29 mouse cellular contexts compared by ENCODE assay signal in the genomic region with DNA sequence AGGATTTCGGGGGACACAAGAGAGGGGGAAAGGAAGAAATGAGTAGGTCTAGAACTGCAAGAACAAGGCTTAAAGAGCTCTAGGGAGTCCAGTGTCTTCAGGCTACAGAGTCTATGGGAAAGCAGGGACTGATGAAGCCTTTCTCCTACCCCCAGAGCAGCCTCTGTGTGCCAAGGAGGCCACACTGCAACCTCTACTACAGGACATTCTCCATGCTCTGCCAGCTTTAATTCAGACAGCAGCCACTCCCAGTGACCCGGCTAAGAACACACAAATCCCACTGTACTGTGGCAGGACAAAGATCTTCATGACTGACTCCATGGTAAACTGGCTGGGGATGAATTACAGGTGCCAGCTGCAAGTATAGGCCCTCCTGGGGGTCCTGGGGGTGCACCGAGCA. TPM values are rescaled to one million over a fixed set of nuclear protein-coding genes. Genes with fewer than 3 reads are reported as not detected.
"Had no signal": no experiment of that assay in that cellular context is flagged by ENCODE, and none has a peak within 500 bp of the region (broad histone marks: within the 10 kb centered on the region; RNA-seq: fewer than 3 reads in every experiment).

No protein-coding gene starts in this region.

- DNase-seq: cerebellum, adult 8-10 months; cerebellum, adult 9-10 months; cerebellum, adult 9-11 months; cerebellum, postnatal 10 days; cerebellum, postnatal 14 days; cerebellum, postnatal 25 days; cerebellum, postnatal 36 days; embryo, embryonic 11 days; forebrain, postnatal 0 days; gastrocnemius, adult 2 months; gastrocnemius, postnatal 10 days; gastrocnemius, postnatal 14 days; gastrocnemius, postnatal 25 days; gastrocnemius, postnatal 36 days; heart, adult 18-20 months; heart, adult 2 months had no signal

- H3K4me1 ChIP-seq: embryonic facial prominence, embryonic 10.5 days; embryonic facial prominence, embryonic 12.5 days; embryonic facial prominence, embryonic 13.5 days; embryonic facial prominence, embryonic 15.5 days; forebrain, embryonic 10.5 days; forebrain, embryonic 12.5 days; forebrain, embryonic 13.5 days; forebrain, embryonic 15.5 days had no signal

- H3K9ac ChIP-seq: embryonic facial prominence, embryonic 12.5 days; embryonic facial prominence, embryonic 13.5 days; embryonic facial prominence, embryonic 15.5 days; forebrain, embryonic 12.5 days; forebrain, embryonic 13.5 days; forebrain, embryonic 15.5 days; forebrain, postnatal 0 days had no signal

- H3K27ac ChIP-seq: embryonic facial prominence, embryonic 10.5 days; embryonic facial prominence, embryonic 12.5 days; embryonic facial prominence, embryonic 13.5 days; embryonic facial prominence, embryonic 15.5 days; forebrain, embryonic 10.5 days; forebrain, embryonic 12.5 days; forebrain, embryonic 13.5 days; forebrain, embryonic 15.5 days; gastrocnemius, adult 2 months; heart, adult 2 months had no signal

- ATAC-seq: forebrain, embryonic 13.5 days; forebrain, embryonic 14.5 days; forebrain, embryonic 15.5 days; forebrain, embryonic 16.5 days; forebrain, postnatal 0 days had no signal

- H3K27me3 ChIP-seq: embryonic facial prominence, embryonic 12.5 days; embryonic facial prominence, embryonic 13.5 days; embryonic facial prominence, embryonic 15.5 days; forebrain, embryonic 12.5 days; forebrain, embryonic 13.5 days; forebrain, embryonic 15.5 days had no signal

- H3K9me3 ChIP-seq: embryonic facial prominence, embryonic 10.5 days; embryonic facial prominence, embryonic 12.5 days; embryonic facial prominence, embryonic 13.5 days; embryonic facial prominence, embryonic 15.5 days; forebrain, embryonic 10.5 days; forebrain, embryonic 12.5 days; forebrain, embryonic 13.5 days; forebrain, embryonic 15.5 days had no signal

- H3K4me2 ChIP-seq: embryonic facial prominence, embryonic 12.5 days; embryonic facial prominence, embryonic 13.5 days; embryonic facial prominence, embryonic 15.5 days; forebrain, embryonic 12.5 days; forebrain, embryonic 13.5 days; forebrain, embryonic 15.5 days had no signal

- H3K4me3 ChIP-seq: embryonic facial prominence, embryonic 10.5 days; embryonic facial prominence, embryonic 12.5 days; embryonic facial prominence, embryonic 13.5 days; embryonic facial prominence, embryonic 15.5 days; erythroblast, embryonic 14.5 days; forebrain, embryonic 10.5 days; forebrain, embryonic 12.5 days; forebrain, embryonic 13.5 days; forebrain, embryonic 15.5 days; gastrocnemius, adult 2 months; heart, adult 2 months had no signal

RNA-seq across cellular contexts. Expression of a gene that starts 50.5 kb away (rescaled TPM):
- total RNA-seq: common myeloid progenitor, adult 5-6 weeks; granulocyte monocyte progenitor cell, adult 5-6 weeks had no signal
- polyA plus RNA-seq: embryonic facial prominence, embryonic 13.5 days; erythroblast, embryonic 14.5 days had no signal
